Mouse (Mus musculus): ENCODE measurements around the gene Ccndbp1. TPM values are rescaled to one million over a fixed set of nuclear protein-coding genes. Genes with fewer than 3 reads are reported as not detected.
"Not testable (repeated sequence)": the region's sequence is repeated elsewhere in the genome, so short reads cannot be mapped to it uniquely, and the experiment has no call there.

Gene Ccndbp1
- polyA plus RNA-seq, 1 experiment from 2014 or later, result 55.3 TPM

- Histone ChIP-seq H3K4me2 (ENCODE audit: low read depth, low read length) (peak overlapping the region; percentile 70), H3K27ac (ENCODE audit: low read length) (peak overlapping the region; percentile 86), H3K9me3 (replicated peaks; ENCODE audit: control insufficient read depth, low read length) (no peaks in the 10 kb centered on the region), H3K4me3 (ENCODE audit: low read depth, low read length) (peak overlapping the region; percentile 81), H3K9ac (ENCODE audit: low read depth, low read length) (peak overlapping the region; percentile 80), H3K36me3 (ENCODE audit: control insufficient read depth, insufficient read depth) (peaks cover 6% of the 10 kb centered on the region), H3K27me3 (ENCODE audit: control insufficient read depth, insufficient read depth, low read depth, low read length) (no peaks in the 10 kb centered on the region), H3K4me1 (ENCODE audit: control insufficient read depth, low read depth, low read length) (peaks cover 3% of the 10 kb centered on the region; the same call in 1 of the 2 replicates)
- WGBS (ENCODE audit: insufficient replicate concordance), result 16% methylated on average over 5 of the region's 5 CpGs
- no peak for ATAC-seq (ENCODE audit: low read depth)
Observed at GRCm38 (mm10) chr2:121009071-121009677, 971 bp downstream of the Ccndbp1 start.

- Histone ChIP-seq H3K27ac (ENCODE audit: low read length) (no peak overlapping the region), H3K4me1 (ENCODE audit: control insufficient read depth, low read depth, low read length) (peaks cover 3% of the 10 kb centered on the region; the same call in 1 of the 2 replicates), H3K9ac (ENCODE audit: low read depth, low read length) (no peak overlapping the region), H3K27me3 (ENCODE audit: control insufficient read depth, insufficient read depth, low read depth, low read length) (no peaks in the 10 kb centered on the region), H3K36me3 (ENCODE audit: control insufficient read depth, insufficient read depth) (peaks cover 21% of the 10 kb centered on the region), H3K9me3 (replicated peaks; ENCODE audit: control insufficient read depth, low read length) (no peaks in the 10 kb centered on the region), H3K4me2 (ENCODE audit: low read depth, low read length) (no peak overlapping the region), H3K4me3 (ENCODE audit: low read depth, low read length) (no peak overlapping the region)
- ATAC-seq (ENCODE audit: low read depth), result no peak
- 87% methylated on average over 9 of the region's 9 CpGs for WGBS (ENCODE audit: insufficient replicate concordance)
Observed at GRCm38 (mm10) chr2:121012676-121013075, 4.5 kb downstream of the Ccndbp1 start.

GRCm38 (mm10) chr2:121015507-121015906 is 7.3 kb downstream of the Ccndbp1 start:
- Histone ChIP-seq H3K4me3 (ENCODE audit: low read depth, low read length) (no peak overlapping the region), H3K27ac (ENCODE audit: low read length) (no peak overlapping the region), H3K36me3 (ENCODE audit: control insufficient read depth, insufficient read depth) (peaks cover 41% of the 10 kb centered on the region), H3K4me2 (ENCODE audit: low read depth, low read length) (no peak overlapping the region), H3K9ac (ENCODE audit: low read depth, low read length) (no peak overlapping the region), H3K27me3 (ENCODE audit: control insufficient read depth, insufficient read depth, low read depth, low read length) (no peaks in the 10 kb centered on the region), H3K4me1 (ENCODE audit: control insufficient read depth, low read depth, low read length) (no peaks in the 10 kb centered on the region), H3K9me3 (replicated peaks; ENCODE audit: control insufficient read depth, low read length) (no peaks in the 10 kb centered on the region)
- ATAC-seq (ENCODE audit: low read depth), result no peak
- WGBS (ENCODE audit: insufficient replicate concordance), result 66% methylated on average over 2 of the region's 2 CpGs

GRCm38 (mm10) chr2:121016226-121016625 is 8.0 kb downstream of the Ccndbp1 start:
- peaks cover 46% of the 10 kb centered on the region for H3K36me3 ChIP-seq (ENCODE audit: control insufficient read depth, insufficient read depth)

GRCm38 (mm10) chr2:121017151-121017550 is 8.9 kb downstream of the Ccndbp1 start:
- no peak overlapping the region for H3K4me3 ChIP-seq (ENCODE audit: low read depth, low read length)
- no peak overlapping the region for H3K4me2 ChIP-seq (ENCODE audit: low read depth, low read length)
- H3K36me3 ChIP-seq (ENCODE audit: control insufficient read depth, insufficient read depth), result peaks cover 55% of the 10 kb centered on the region
- H3K27ac ChIP-seq (ENCODE audit: low read length), result no peak overlapping the region
- no peak for ATAC-seq (ENCODE audit: low read depth)
- no peak overlapping the region for H3K9ac ChIP-seq (ENCODE audit: low read depth, low read length)
- H3K9me3 ChIP-seq (replicated peaks; ENCODE audit: control insufficient read depth, low read length), result no peaks in the 10 kb centered on the region
- H3K27me3 ChIP-seq (ENCODE audit: control insufficient read depth, insufficient read depth, low read depth, low read length), result no peaks in the 10 kb centered on the region
- 84% methylated on average over 1 of the region's 1 CpGs for WGBS (ENCODE audit: insufficient replicate concordance)
- H3K4me1 ChIP-seq (ENCODE audit: control insufficient read depth, low read depth, low read length), result no peaks in the 10 kb centered on the region

More at GRCm38 (mm10) chr2:121016226-121016625, 8.0 kb downstream of the Ccndbp1 start:
- no peak overlapping the region for H3K9ac ChIP-seq (ENCODE audit: low read depth, low read length)
- H3K4me3 ChIP-seq (ENCODE audit: low read depth, low read length), result no peak overlapping the region
- no peaks in the 10 kb centered on the region for H3K4me1 ChIP-seq (ENCODE audit: control insufficient read depth, low read depth, low read length)
- 84% methylated on average over 9 of the region's 9 CpGs for WGBS (ENCODE audit: insufficient replicate concordance)
- H3K9me3 ChIP-seq (replicated peaks; ENCODE audit: control insufficient read depth, low read length), result no peaks in the 10 kb centered on the region
- no peak overlapping the region for H3K4me2 ChIP-seq (ENCODE audit: low read depth, low read length)
- ATAC-seq (ENCODE audit: low read depth), result no peak
- no peaks in the 10 kb centered on the region for H3K27me3 ChIP-seq (ENCODE audit: control insufficient read depth, insufficient read depth, low read depth, low read length)
- H3K27ac ChIP-seq (ENCODE audit: low read length), result no peak overlapping the region

GRCm38 (mm10) chr2:121022918-121023317 is 14.7 kb downstream of the Ccndbp1 start:
- Histone ChIP-seq H3K27ac (ENCODE audit: low read length) (no peak overlapping the region), H3K4me2 (ENCODE audit: low read depth, low read length) (no peak overlapping the region), H3K4me3 (ENCODE audit: low read depth, low read length) (no peak overlapping the region), H3K27me3 (ENCODE audit: control insufficient read depth, insufficient read depth, low read depth, low read length) (no peaks in the 10 kb centered on the region), H3K4me1 (ENCODE audit: control insufficient read depth, low read depth, low read length) (no peaks in the 10 kb centered on the region; the same call in 1 of the 2 replicates), H3K9ac (ENCODE audit: low read depth, low read length) (no peak overlapping the region), H3K9me3 (replicated peaks; ENCODE audit: control insufficient read depth, low read length) (no peaks in the 10 kb centered on the region), H3K36me3 (ENCODE audit: control insufficient read depth, insufficient read depth) (peaks cover 90% of the 10 kb centered on the region)
- no peak for ATAC-seq (ENCODE audit: low read depth)
- WGBS (ENCODE audit: insufficient replicate concordance), result 65% methylated on average over 5 of the region's 5 CpGs

- WGBS (ENCODE audit: insufficient replicate concordance), result 14% methylated on average over 5 of the region's 5 CpGs
- peaks cover 26% of the 10 kb centered on the region for H3K4me1 ChIP-seq (ENCODE audit: control insufficient read depth, low read depth, low read length)
- H3K27me3 ChIP-seq (ENCODE audit: control insufficient read depth, insufficient read depth, low read depth, low read length), result no peaks in the 10 kb centered on the region
- H3K36me3 ChIP-seq (ENCODE audit: control insufficient read depth, insufficient read depth), result peaks cover 28% of the 10 kb centered on the region
- peak; percentile 99 for ATAC-seq (ENCODE audit: low read depth)
- H3K4me3 ChIP-seq (ENCODE audit: low read depth, low read length), result peak within 1 kb of the TSS; percentile 74
- no peaks in the 10 kb centered on the region; the same call in 1 of the 2 replicates for H3K9me3 ChIP-seq (replicated peaks; ENCODE audit: control insufficient read depth, low read length)
- H3K27ac ChIP-seq (ENCODE audit: low read length), result peak within 1 kb of the TSS; percentile 100
- peak within 1 kb of the TSS; percentile 79 for H3K9ac ChIP-seq (ENCODE audit: low read depth, low read length)
- H3K4me2 ChIP-seq (ENCODE audit: low read depth, low read length), result peak within 1 kb of the TSS; percentile 74
Observed at GRCm38 (mm10) chr2:121036733-121037341, 28.6 kb downstream of the Ccndbp1 start, which contains the start of gene Epb42. Gene Epb42, minus strand, starts transcription at chr2:121037072.

GRCm38 (mm10) chr2:121038851-121039250 is 30.6 kb downstream of the Ccndbp1 start:
- H3K4me3 ChIP-seq (ENCODE audit: low read depth, low read length); ATAC-seq (ENCODE audit: low read depth); H3K9me3 ChIP-seq (replicated peaks; ENCODE audit: control insufficient read depth, low read length); H3K9ac ChIP-seq (ENCODE audit: low read depth, low read length); H3K27me3 ChIP-seq (ENCODE audit: control insufficient read depth, insufficient read depth, low read depth, low read length); H3K36me3 ChIP-seq (ENCODE audit: control insufficient read depth, insufficient read depth); H3K4me2 ChIP-seq (ENCODE audit: low read depth, low read length); H3K27ac ChIP-seq (ENCODE audit: low read length): not testable (repeated sequence)
- peaks cover 18% of the 10 kb centered on the region for H3K4me1 ChIP-seq (ENCODE audit: control insufficient read depth, low read depth, low read length)
- WGBS (ENCODE audit: insufficient replicate concordance), result 86% methylated on average over 1 of the region's 1 CpGs

- Histone ChIP-seq H3K4me1 (ENCODE audit: control insufficient read depth, low read depth, low read length) (peaks cover 15% of the 10 kb centered on the region), H3K27me3 (ENCODE audit: control insufficient read depth, insufficient read depth, low read depth, low read length) (no peaks in the 10 kb centered on the region), H3K4me2 (ENCODE audit: low read depth, low read length) (no peak overlapping the region), H3K9me3 (replicated peaks; ENCODE audit: control insufficient read depth, low read length) (no peaks in the 10 kb centered on the region; the same call in 1 of the 2 replicates), H3K36me3 (ENCODE audit: control insufficient read depth, insufficient read depth) (peaks cover 2% of the 10 kb centered on the region), H3K27ac (ENCODE audit: low read length) (no peak overlapping the region), H3K9ac (ENCODE audit: low read depth, low read length) (no peak overlapping the region), H3K4me3 (ENCODE audit: low read depth, low read length) (no peak overlapping the region)
- 91% methylated on average over 1 of the region's 1 CpGs for WGBS (ENCODE audit: insufficient replicate concordance)
- no peak for ATAC-seq (ENCODE audit: low read depth)
Observed at GRCm38 (mm10) chr2:121039382-121039781, 31.2 kb downstream of the Ccndbp1 start.

Data from liver, embryonic 16.5 days (tissue).